Mouse (Mus musculus): ENCODE results near the gene Zfp131.

- TF ChIP-seq CTCF (IDR thresholded peaks at IDR 0.05; ENCODE audit: low read depth, low read length) (no peak), GATA2 (IDR thresholded peaks at IDR 0.05; ENCODE audit: borderline replicate concordance, low read depth, low read length) (no peak), GATA1 (IDR thresholded peaks at IDR 0.05; ENCODE audit: borderline replicate concordance, low read length) (no peak), POLR2AphosphoS5 (IDR thresholded peaks at IDR 0.05; ENCODE audit: insufficient replicate concordance, low read depth, low read length) (no peak)
Observed at GRCm38 (mm10) chr13:119789851-119790717, 605 bp downstream of the Zfp131 start.

All from G1E (cell line).